Mouse (Mus musculus): ENCODE data around the gene B3gnt9. TPM values are rescaled to one million over a fixed set of nuclear protein-coding genes. Genes with fewer than 3 reads are reported as not detected.

B3gnt9 gene
- polyA plus RNA-seq, 1 experiment, result 0.67 TPM

DNA sequence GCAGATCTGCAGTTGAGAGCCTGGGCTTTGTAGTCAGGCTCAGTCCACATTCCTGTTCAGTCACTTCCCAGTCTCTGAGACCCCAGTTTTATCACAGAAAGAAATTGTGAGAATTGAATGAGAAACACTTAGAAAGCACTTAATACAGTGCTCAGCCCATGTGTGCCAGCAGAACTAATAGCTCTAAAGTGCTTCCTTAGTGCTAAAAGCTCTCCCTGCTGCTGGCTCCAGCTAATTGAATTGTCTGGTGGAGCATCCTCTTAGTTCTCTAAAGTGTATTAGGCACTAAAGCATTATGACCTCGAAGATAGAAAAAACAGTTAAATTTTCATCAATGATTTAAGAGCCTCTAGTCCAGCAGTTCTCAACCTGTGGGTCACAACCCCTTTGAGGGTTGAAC, 49.2 kb downstream of the B3gnt9 start:
- TF ChIP-seq EP300 (IDR thresholded peaks at IDR 0.05; ENCODE audit: insufficient read depth, low read depth, low read length), result no peak
- no peak for TF ChIP-seq POLR2A (IDR thresholded peaks at IDR 0.05; ENCODE audit: insufficient read depth, low read length)
- TF ChIP-seq CTCF (IDR thresholded peaks at IDR 0.05; ENCODE audit: low read depth, low read length), result no peak
- H3K4me3 ChIP-seq (ENCODE audit: low read depth, low read length), result no peak overlapping the region
- peaks cover 4% of the 10 kb centered on the region for H3K36me3 ChIP-seq (ENCODE audit: control insufficient read depth, insufficient read depth, low read length, poor library complexity, severe bottlenecking)

More for the DNA sequence above, 49.2 kb downstream of the B3gnt9 start:
- no peak overlapping the region for H3K9ac ChIP-seq (ENCODE audit: low read depth, poor library complexity, severe bottlenecking)
- no peaks in the 10 kb centered on the region for H3K27me3 ChIP-seq (ENCODE audit: control insufficient read depth, insufficient read depth, low read length, poor library complexity, severe bottlenecking)
- no peaks in the 10 kb centered on the region for H3K4me1 ChIP-seq (ENCODE audit: control insufficient read depth, insufficient read depth, low read length)
- no peaks in the 10 kb centered on the region for H3K9me3 ChIP-seq (replicated peaks; ENCODE audit: control insufficient read depth, insufficient read depth, low read length, poor library complexity, severe bottlenecking)
- H3K27ac ChIP-seq (ENCODE audit: insufficient read depth, low read length), result no peak overlapping the region

Other genes with a start within 250 kb of the B3gnt9 start
- gene Ces3a, start 206.6 kb downstream of the B3gnt9 start, polyA plus RNA-seq (2011; ENCODE audit: insufficient read depth, insufficient read length, low read depth, missing spikeins), result not detected in 2 replicates
- gene Ces3b, start 171.4 kb downstream of the B3gnt9 start, polyA plus RNA-seq (2011; ENCODE audit: insufficient read depth, insufficient read length, low read depth, missing spikeins), result not detected in 2 replicates
- gene Ces4a, start 123.4 kb downstream of the B3gnt9 start, polyA plus RNA-seq (2011; ENCODE audit: insufficient read depth, insufficient read length, low read depth, missing spikeins), result not detected in 2 replicates
- 77.5 and 85.5 TPM in 2 replicates for gene Cbfb, start 84.5 kb downstream of the B3gnt9 start, polyA plus RNA-seq (2011; ENCODE audit: insufficient read depth, insufficient read length, low read depth, missing spikeins)
- 88.0 and 90.7 TPM in 2 replicates for gene D230025D16Rik, start 30.0 kb downstream of the B3gnt9 start, polyA plus RNA-seq (2011; ENCODE audit: insufficient read depth, insufficient read length, low read depth, missing spikeins)
- gene Tradd, start 9.5 kb upstream of the B3gnt9 start, polyA plus RNA-seq (2011; ENCODE audit: insufficient read depth, insufficient read length, low read depth, missing spikeins), result 4.7 and 5.6 TPM in 2 replicates
- 1.5 and 1.9 TPM in 2 replicates for gene Fbxl8, start 9.5 kb upstream of the B3gnt9 start, polyA plus RNA-seq (2011; ENCODE audit: insufficient read depth, insufficient read length, low read depth, missing spikeins)
- 1.1 and 1.4 TPM in 2 replicates for gene Hsf4, start 14.6 kb upstream of the B3gnt9 start, polyA plus RNA-seq (2011; ENCODE audit: insufficient read depth, insufficient read length, low read depth, missing spikeins)
- gene Nol3, start 21.0 kb upstream of the B3gnt9 start, polyA plus RNA-seq (2011; ENCODE audit: insufficient read depth, insufficient read length, low read depth, missing spikeins), result 0.94 and 1.4 TPM in 2 replicates
- 8.2 and 9.4 TPM in 2 replicates for gene 4931428F04Rik, start 34.7 kb upstream of the B3gnt9 start, polyA plus RNA-seq (2011; ENCODE audit: insufficient read depth, insufficient read length, low read depth, missing spikeins)
- 2.3 and 3.7 TPM in 2 replicates for gene Exoc3l, start 40.9 kb upstream of the B3gnt9 start, polyA plus RNA-seq (2011; ENCODE audit: insufficient read depth, insufficient read length, low read depth, missing spikeins)
- 104 and 109 TPM in 2 replicates for gene E2f4, start 42.5 kb upstream of the B3gnt9 start, polyA plus RNA-seq (2011; ENCODE audit: insufficient read depth, insufficient read length, low read depth, missing spikeins)
- gene Elmo3, start 50.4 kb upstream of the B3gnt9 start, polyA plus RNA-seq (2011; ENCODE audit: insufficient read depth, insufficient read length, low read depth, missing spikeins), result 13.7 and 15.6 TPM in 2 replicates
- gene Lrrc29, start 71.1 kb upstream of the B3gnt9 start, polyA plus RNA-seq (2011; ENCODE audit: insufficient read depth, insufficient read length, low read depth, missing spikeins), result 1.5 and 1.9 TPM in 2 replicates
- 31.8 and 33.3 TPM in 2 replicates for gene Tmem208, start 71.2 kb upstream of the B3gnt9 start, polyA plus RNA-seq (2011; ENCODE audit: insufficient read depth, insufficient read length, low read depth, missing spikeins)
- gene Fhod1, start 92.8 kb upstream of the B3gnt9 start, polyA plus RNA-seq (2011; ENCODE audit: insufficient read depth, insufficient read length, low read depth, missing spikeins), result 13.0 and 15.4 TPM in 2 replicates
- gene Slc9a5, start 93.7 kb upstream of the B3gnt9 start, polyA plus RNA-seq (2011; ENCODE audit: insufficient read depth, insufficient read length, low read depth, missing spikeins), result 13.7 and 14.7 TPM in 2 replicates
- gene Plekhg4, start 118.1 kb upstream of the B3gnt9 start, polyA plus RNA-seq (2011; ENCODE audit: insufficient read depth, insufficient read length, low read depth, missing spikeins), result 2.6 and 3.2 TPM in 2 replicates
- 2.4 and 3.7 TPM in 2 replicates for gene Kctd19, start 158.3 kb upstream of the B3gnt9 start, polyA plus RNA-seq (2011; ENCODE audit: insufficient read depth, insufficient read length, low read depth, missing spikeins)
- gene Lrrc36, start 158.4 kb upstream of the B3gnt9 start, polyA plus RNA-seq (2011; ENCODE audit: insufficient read depth, insufficient read length, low read depth, missing spikeins), result 0.35 and 1.3 TPM in 2 replicates
- gene Tppp3, start 216.4 kb upstream of the B3gnt9 start, polyA plus RNA-seq (2011; ENCODE audit: insufficient read depth, insufficient read length, low read depth, missing spikeins), result 14.4 and 19.0 TPM in 2 replicates
- gene Zdhhc1, start 241.7 kb upstream of the B3gnt9 start, polyA plus RNA-seq (2011; ENCODE audit: insufficient read depth, insufficient read length, low read depth, missing spikeins), result 6.8 and 9.2 TPM in 2 replicates

Measured in ES-Bruce4 (cell line).